Mouse (Mus musculus): ENCODE measurements around the gene Myo1e. TPM values are rescaled to one million over a fixed set of nuclear protein-coding genes. Genes with fewer than 3 reads are reported as not detected.
A peak's percentile ranks its signal among the peaks of the same experiment; 100 is the strongest.

The Myo1e gene
- total RNA-seq (2021) = 10 to 100 TPM in 1 of 2 experiments, 1 to 10 TPM in 1; 8.5 to 11.3 TPM
- 3.9 and 5.8 TPM in 2 replicates for polyA plus RNA-seq (2012; rRNA removed)
- long read RNA-seq, full-length matches to known transcripts = 15 of 22 reads
- long read RNA-seq, partial matches to known transcripts = 0 of 22 reads
- long read RNA-seq, other reads (novel, unspliced or antisense) = 7 of 22 reads

- peak; percentile 88 to 93 for DNase-seq
- Histone ChIP-seq H3K4me3 (peak within 1 kb of the TSS; percentile 89), H3K36me3 (ENCODE audit: control insufficient read depth, insufficient read depth, low read length) (no peaks in the 10 kb centered on the region), H3K27ac (peak within 1 kb of the TSS; percentile 98), H3K27me3 (ENCODE audit: control insufficient read depth, insufficient read depth, low read length) (no peaks in the 10 kb centered on the region), H3K4me1 (ENCODE audit: control insufficient read depth, insufficient read depth, low read length) (peaks cover 6% of the 10 kb centered on the region), H3K79me2 (replicated peaks; ENCODE audit: control insufficient read depth, insufficient read depth, low read length) (peaks cover 2% of the 10 kb centered on the region; the same call in 1 of the 2 replicates), H3K9ac (ENCODE audit: low read depth, low read length) (peak within 1 kb of the TSS; percentile 76)
- WGBS = under 1% methylated on average over 43 of the region's 43 CpGs
- intact Hi-C loops (cut with DNase I) = loop anchor here (1.0 to 2.0 kb wide), 3 partner anchors 53 to 296 kb away; partner anchors contain the start of gene Rnf111
- no peak for TF ChIP-seq CTCF (IDR thresholded peaks at IDR 0.05)
- peak; percentile 36; the same call in 1 of the 2 replicates for TF ChIP-seq EP300 (IDR thresholded peaks at IDR 0.05; ENCODE audit: insufficient read depth, low read depth, low read length)
- peak; percentile 97 for TF ChIP-seq POLR2A (IDR thresholded peaks at IDR 0.05; ENCODE audit: insufficient read depth, low read depth, low read length)
Measured at GRCm38 (mm10) chr9:70207151-70207831, at the start of gene Myo1e. Gene Myo1e (plus strand): TSS chr9:70207350.

GRCm38 (mm10) chr9:70160071-70160470, 47.1 kb upstream of the Myo1e start:
- Histone ChIP-seq H3K4me1 (ENCODE audit: control insufficient read depth, insufficient read depth, low read length) (no peaks in the 10 kb centered on the region), H3K36me3 (ENCODE audit: control insufficient read depth, insufficient read depth, low read length) (no peaks in the 10 kb centered on the region), H3K27me3 (ENCODE audit: control insufficient read depth, insufficient read depth, low read length) (no peaks in the 10 kb centered on the region), H3K27ac (no peak overlapping the region), H3K9ac (ENCODE audit: low read depth, low read length) (no peak overlapping the region), H3K79me2 (replicated peaks; ENCODE audit: control insufficient read depth, insufficient read depth, low read length) (no peaks in the 10 kb centered on the region), H3K4me3 (no peak overlapping the region)
- intact Hi-C loops (cut with DNase I) = no loop called here
- no peak for TF ChIP-seq EP300 (IDR thresholded peaks at IDR 0.05; ENCODE audit: insufficient read depth, low read depth, low read length)
- DNase-seq = no peak
- 82% methylated on average over 10 of the region's 10 CpGs for WGBS

- no peaks in the 10 kb centered on the region for H3K79me2 ChIP-seq (replicated peaks; ENCODE audit: control insufficient read depth, insufficient read depth, low read length)
- intact Hi-C loops (cut with DNase I) = no loop called here
- no peak overlapping the region for H3K9ac ChIP-seq (ENCODE audit: low read depth, low read length)
- no peak overlapping the region for H3K27ac ChIP-seq
- H3K36me3 ChIP-seq (ENCODE audit: control insufficient read depth, insufficient read depth, low read length) = no peaks in the 10 kb centered on the region
- 85% methylated on average over 7 of the region's 7 CpGs for WGBS
- no peak for DNase-seq
- H3K4me1 ChIP-seq (ENCODE audit: control insufficient read depth, insufficient read depth, low read length) = no peaks in the 10 kb centered on the region
- no peak for TF ChIP-seq EP300 (IDR thresholded peaks at IDR 0.05; ENCODE audit: insufficient read depth, low read depth, low read length)
- TF ChIP-seq CTCF (IDR thresholded peaks at IDR 0.05) = peak; percentile 48
- no peak for TF ChIP-seq POLR2A (IDR thresholded peaks at IDR 0.05; ENCODE audit: insufficient read depth, low read depth, low read length)
- H3K27me3 ChIP-seq (ENCODE audit: control insufficient read depth, insufficient read depth, low read length) = no peaks in the 10 kb centered on the region
- H3K4me3 ChIP-seq = no peak overlapping the region
Measured at GRCm38 (mm10) chr9:70168973-70169372, 38.2 kb upstream of the Myo1e start.

GRCm38 (mm10) chr9:70174291-70174848, 32.8 kb upstream of the Myo1e start:
- no peak for DNase-seq
- Histone ChIP-seq H3K79me2 (replicated peaks; ENCODE audit: control insufficient read depth, insufficient read depth, low read length) (no peaks in the 10 kb centered on the region), H3K27ac (no peak overlapping the region), H3K27me3 (ENCODE audit: control insufficient read depth, insufficient read depth, low read length) (no peaks in the 10 kb centered on the region), H3K9ac (ENCODE audit: low read depth, low read length) (no peak overlapping the region), H3K4me3 (no peak overlapping the region), H3K4me1 (ENCODE audit: control insufficient read depth, insufficient read depth, low read length) (no peaks in the 10 kb centered on the region), H3K36me3 (ENCODE audit: control insufficient read depth, insufficient read depth, low read length) (no peaks in the 10 kb centered on the region)
- no peak for TF ChIP-seq EP300 (IDR thresholded peaks at IDR 0.05; ENCODE audit: insufficient read depth, low read depth, low read length)
- no peak for TF ChIP-seq CTCF (IDR thresholded peaks at IDR 0.05)
- no peak for TF ChIP-seq POLR2A (IDR thresholded peaks at IDR 0.05; ENCODE audit: insufficient read depth, low read depth, low read length)
- intact Hi-C loops (cut with DNase I) = no loop called here
- 73% methylated on average over 4 of the region's 4 CpGs for WGBS

- Histone ChIP-seq H3K79me2 (replicated peaks; ENCODE audit: control insufficient read depth, insufficient read depth, low read length) (no peaks in the 10 kb centered on the region), H3K36me3 (ENCODE audit: control insufficient read depth, insufficient read depth, low read length) (no peaks in the 10 kb centered on the region), H3K4me1 (ENCODE audit: control insufficient read depth, insufficient read depth, low read length) (no peaks in the 10 kb centered on the region), H3K9ac (ENCODE audit: low read depth, low read length) (no peak overlapping the region), H3K27ac (no peak overlapping the region), H3K27me3 (ENCODE audit: control insufficient read depth, insufficient read depth, low read length) (no peaks in the 10 kb centered on the region), H3K4me3 (no peak overlapping the region)
- TF ChIP-seq POLR2A (IDR thresholded peaks at IDR 0.05; ENCODE audit: insufficient read depth, low read depth, low read length) (no peak), EP300 (IDR thresholded peaks at IDR 0.05; ENCODE audit: insufficient read depth, low read depth, low read length) (no peak), CTCF (IDR thresholded peaks at IDR 0.05) (no peak)
- intact Hi-C loops (cut with DNase I) = no loop called here
- no peak for DNase-seq
- WGBS = 74% methylated on average over 6 of the region's 6 CpGs
Measured at GRCm38 (mm10) chr9:70174896-70175295, 32.3 kb upstream of the Myo1e start.

- no peaks in the 10 kb centered on the region for H3K4me1 ChIP-seq (ENCODE audit: control insufficient read depth, insufficient read depth, low read length)
- TF ChIP-seq POLR2A (IDR thresholded peaks at IDR 0.05; ENCODE audit: insufficient read depth, low read depth, low read length) (no peak), CTCF (IDR thresholded peaks at IDR 0.05) (no peak), EP300 (IDR thresholded peaks at IDR 0.05; ENCODE audit: insufficient read depth, low read depth, low read length) (no peak)
- no peak overlapping the region for H3K9ac ChIP-seq (ENCODE audit: low read depth, low read length)
- H3K27me3 ChIP-seq (ENCODE audit: control insufficient read depth, insufficient read depth, low read length) = no peaks in the 10 kb centered on the region
- H3K79me2 ChIP-seq (replicated peaks; ENCODE audit: control insufficient read depth, insufficient read depth, low read length) = no peaks in the 10 kb centered on the region
- H3K4me3 ChIP-seq = no peak overlapping the region
- no peak for DNase-seq
- no peaks in the 10 kb centered on the region for H3K36me3 ChIP-seq (ENCODE audit: control insufficient read depth, insufficient read depth, low read length)
- no peak overlapping the region for H3K27ac ChIP-seq
- 76% methylated on average over 3 of the region's 3 CpGs for WGBS
- intact Hi-C loops (cut with DNase I) = no loop called here
Measured at GRCm38 (mm10) chr9:70176291-70176690, 30.9 kb upstream of the Myo1e start.
